Mouse (Mus musculus) lung, postnatal 0 days (tissue): ENCODE measurements around the gene Zfp786.

ENCODE experiments used
- CTCF ChIP-seq: IDR thresholded peaks from 2 replicates; pipeline ENCODE4 v1.5.1; 2016; ENCODE audit warnings: antibody characterized with exemption, mild to moderate bottlenecking
- EP300 ChIP-seq: IDR thresholded peaks from 2 replicates; pipeline ENCODE4 v1.6.1; 2016; ENCODE audit warnings: antibody characterized with exemption, mild to moderate bottlenecking, control low read depth

GRCm38 (mm10) chr6:47793284-47793683 is 37.4 kb downstream of the Zfp786 start:
- no peak for TF ChIP-seq EP300
- TF ChIP-seq CTCF = no peak
